Mouse (Mus musculus) olfactory bulb, adult 2 months (tissue): ENCODE results near the gene Mycl. TPM values are rescaled to one million over a fixed set of nuclear protein-coding genes. Genes with fewer than 3 reads are reported as not detected.

Experiments used
- H3K27ac ChIP-seq: fragments of 200-500 bp; 2 replicates; pipeline ENCODE4 v1.5.1; 2012; ENCODE audit warnings: low read depth, low read length; ENCODE audit not compliant: insufficient read depth
- H3K4me1 ChIP-seq: fragments of 200-500 bp; 2 replicates; pipeline ENCODE4 v1.6.1; 2012; ENCODE audit warnings: low read length; ENCODE audit not compliant: control insufficient read depth, insufficient read depth
- H3K4me3 ChIP-seq: fragments of 200-500 bp; 2 replicates; pipeline ENCODE4 v1.5.1; 2012; ENCODE audit warnings: mild to moderate bottlenecking, low read depth, low read length, moderate library complexity; ENCODE audit not compliant: insufficient read depth
- CTCF ChIP-seq: fragments of 200-500 bp; IDR thresholded peaks from 2 replicates; pipeline ENCODE4 v1.5.1; 2012; ENCODE audit warnings: low read depth, mild to moderate bottlenecking, low read length, moderate library complexity; ENCODE audit not compliant: insufficient read depth
- POLR2A ChIP-seq: fragments of 200-500 bp; IDR thresholded peaks from 2 replicates; pipeline ENCODE4 v1.6.1; 2012; ENCODE audit warnings: mild to moderate bottlenecking, low read depth, low read length, moderate library complexity; ENCODE audit not compliant: insufficient read depth
- WGBS: fragments of 180-500 bp; shearing (Covaris S2); methylation state at CpG from one replicate; pipeline ENCODE4 v1.1.7; 2018; 5-methylcytosine and 5-hydroxymethylcytosine counted together
- polyA plus RNA-seq: library from polyadenylated mRNA; stranded (reverse); fragments of >200 nt; gene quantifications from 2 replicates; pipeline ENCODE4 v1.2.4, GENCODE M21; 2012; ENCODE audit warnings: low replicate concordance; ENCODE audit not compliant: missing spikeins, insufficient read depth, insufficient read length

Mycl gene
- polyA plus RNA-seq, 1 experiment, result not detected

DNA sequence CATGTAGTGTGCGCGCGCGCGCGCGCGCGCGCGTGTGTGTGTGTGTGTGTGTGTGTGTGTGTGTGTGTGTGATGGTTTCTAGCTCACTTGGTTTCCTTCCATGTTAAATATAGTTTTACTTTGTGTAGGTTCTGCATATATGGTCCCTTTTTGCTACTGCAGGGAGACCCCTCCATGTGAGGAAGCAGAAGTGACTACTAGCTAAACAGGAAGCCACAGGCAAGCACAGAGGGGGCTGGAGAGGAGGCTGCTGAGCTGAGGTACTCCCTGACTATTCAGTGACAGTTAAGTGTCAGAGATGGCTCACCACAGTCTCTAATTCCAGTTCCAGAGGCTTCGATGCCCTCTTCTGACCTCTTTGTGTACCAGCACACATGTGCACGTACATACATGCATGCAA is 30.7 kb downstream of the Mycl start:
- WGBS, result 90% methylated on average over 13 of the region's 13 CpGs

DNA sequence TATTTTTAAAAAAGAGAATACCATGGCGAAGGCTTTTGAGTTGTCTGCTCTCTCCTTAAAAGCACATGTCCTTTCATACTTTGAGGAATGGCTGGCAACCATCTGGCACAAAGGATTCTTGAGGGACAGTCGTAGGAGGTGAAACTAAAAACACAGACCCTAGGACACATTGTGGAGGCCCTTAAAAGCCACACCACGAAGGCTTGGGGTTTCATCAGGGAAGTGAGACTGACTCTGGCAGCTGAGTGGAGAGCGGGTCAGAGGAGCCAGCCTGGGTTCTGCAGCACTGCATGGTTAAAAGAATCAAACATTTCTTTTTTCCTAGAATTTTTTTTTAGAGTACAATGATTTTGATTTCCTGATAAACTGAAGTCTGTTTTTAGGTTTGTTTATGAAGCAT is 31.1 kb downstream of the Mycl start:
- whole genome bisulfite sequencing, result 72% methylated on average over 4 of the region's 4 CpGs
- no peak overlapping the region for H3K27ac ChIP-seq
- TF ChIP-seq CTCF, result no peak
- no peak for TF ChIP-seq POLR2A
- H3K4me3 ChIP-seq, result no peak overlapping the region
- no peaks in the 10 kb centered on the region for H3K4me1 ChIP-seq

More for the DNA sequence above, 30.7 kb downstream of the Mycl start:
- Histone ChIP-seq H3K27ac (no peak overlapping the region), H3K4me1 (no peaks in the 10 kb centered on the region), H3K4me3 (no peak overlapping the region)
- no peak for TF ChIP-seq CTCF
- no peak for TF ChIP-seq POLR2A

DNA sequence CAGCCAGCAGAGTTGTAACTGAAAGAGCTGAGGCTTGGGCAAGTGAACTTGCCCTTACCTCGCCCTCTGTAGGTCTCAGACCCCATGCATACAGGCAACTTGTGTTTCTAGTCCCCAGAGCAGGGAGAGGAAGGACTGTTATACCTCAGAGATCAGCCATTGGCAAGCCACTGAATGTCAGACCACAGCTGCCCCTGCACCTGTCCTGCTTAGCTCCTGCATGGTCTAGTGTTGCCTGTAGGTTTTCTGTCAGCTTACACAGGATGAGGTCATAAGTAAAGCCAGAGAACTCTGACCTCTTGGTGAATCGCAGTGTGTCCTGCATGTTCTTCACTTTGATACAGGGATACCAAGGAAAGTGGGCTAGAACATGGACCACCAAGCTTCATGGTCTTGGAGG is 39.4 kb downstream of the Mycl start:
- H3K4me3 ChIP-seq, result no peak overlapping the region
- H3K4me1 ChIP-seq, result peaks cover 6% of the 10 kb centered on the region
- H3K27ac ChIP-seq, result no peak overlapping the region
- TF ChIP-seq CTCF, result no peak
- no peak for TF ChIP-seq POLR2A
- WGBS, result 94% methylated on average over 2 of the region's 2 CpGs

DNA sequence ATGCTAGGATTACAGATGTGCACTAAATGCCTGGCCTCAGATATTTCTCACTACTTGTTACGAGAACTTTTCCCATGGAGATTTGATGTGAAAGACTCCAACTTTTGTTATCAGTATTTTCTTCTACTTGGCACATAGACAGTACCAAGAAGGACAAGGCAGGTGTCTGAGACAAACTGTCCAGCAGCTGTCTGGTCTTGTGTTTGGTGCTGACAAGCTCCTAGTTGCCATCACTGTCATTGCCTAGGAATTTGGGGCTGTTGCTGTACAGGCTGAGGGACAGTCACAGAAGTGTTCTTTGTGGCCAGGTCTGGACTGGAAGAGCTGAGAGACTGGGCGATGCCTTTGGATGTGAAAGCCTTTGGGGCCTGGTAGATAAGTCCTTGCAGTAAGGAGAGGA is 40.2 kb downstream of the Mycl start:
- TF ChIP-seq CTCF (no peak), POLR2A (no peak)
- Histone ChIP-seq H3K4me3 (no peak overlapping the region), H3K27ac (no peak overlapping the region), H3K4me1 (peaks cover 6% of the 10 kb centered on the region)
- 97% methylated on average over 2 of the region's 2 CpGs for WGBS

DNA sequence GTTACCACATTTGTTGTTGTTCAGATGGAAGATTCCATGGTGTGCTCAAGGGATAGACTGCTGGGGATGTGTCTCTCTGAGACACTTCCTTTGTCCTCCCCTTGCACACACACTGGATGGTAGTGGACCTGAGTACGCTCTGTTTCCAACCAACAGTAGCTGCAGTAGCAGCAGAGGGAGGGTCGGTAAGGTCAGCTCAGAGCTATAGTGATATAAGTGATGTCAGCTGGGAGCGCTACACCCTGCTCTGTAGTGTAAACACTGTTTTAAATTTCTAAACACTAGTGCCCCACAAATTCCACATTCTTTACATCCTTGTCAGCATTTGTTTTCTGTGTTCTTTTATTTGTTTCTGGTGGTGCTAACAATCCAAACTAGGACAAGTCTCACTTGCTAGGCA is 41.3 kb downstream of the Mycl start:
- peaks cover 6% of the 10 kb centered on the region for H3K4me1 ChIP-seq
- 67% methylated on average over 3 of the region's 3 CpGs for WGBS
- H3K4me3 ChIP-seq, result no peak overlapping the region
- TF ChIP-seq POLR2A (no peak), CTCF (no peak)
- no peak overlapping the region for H3K27ac ChIP-seq

DNA sequence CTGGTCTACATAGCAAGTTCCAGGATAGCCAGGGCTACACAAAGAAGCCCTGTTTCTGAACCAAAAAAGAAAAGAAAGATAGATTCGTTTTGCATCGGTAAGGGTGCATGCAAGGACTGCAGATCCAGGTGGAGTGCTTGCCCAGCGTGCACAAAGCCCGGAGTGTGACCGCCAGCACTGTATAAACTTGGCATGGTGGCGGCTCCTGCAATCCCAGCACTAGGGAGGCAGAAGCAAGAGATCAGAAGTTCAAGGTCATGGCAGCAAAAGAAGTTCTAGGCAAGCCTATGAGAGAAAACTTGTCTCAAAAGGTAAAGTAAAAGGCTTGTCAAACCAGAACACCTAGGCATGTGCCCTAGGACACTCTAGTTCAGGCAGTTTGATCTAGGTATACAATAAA is 45.7 kb downstream of the Mycl start:
- 90% methylated on average over 6 of the region's 6 CpGs for WGBS
- no peak for TF ChIP-seq CTCF
- TF ChIP-seq POLR2A, result no peak
- Histone ChIP-seq H3K27ac (no peak overlapping the region), H3K4me3 (no peak overlapping the region), H3K4me1 (peaks cover 5% of the 10 kb centered on the region)

DNA sequence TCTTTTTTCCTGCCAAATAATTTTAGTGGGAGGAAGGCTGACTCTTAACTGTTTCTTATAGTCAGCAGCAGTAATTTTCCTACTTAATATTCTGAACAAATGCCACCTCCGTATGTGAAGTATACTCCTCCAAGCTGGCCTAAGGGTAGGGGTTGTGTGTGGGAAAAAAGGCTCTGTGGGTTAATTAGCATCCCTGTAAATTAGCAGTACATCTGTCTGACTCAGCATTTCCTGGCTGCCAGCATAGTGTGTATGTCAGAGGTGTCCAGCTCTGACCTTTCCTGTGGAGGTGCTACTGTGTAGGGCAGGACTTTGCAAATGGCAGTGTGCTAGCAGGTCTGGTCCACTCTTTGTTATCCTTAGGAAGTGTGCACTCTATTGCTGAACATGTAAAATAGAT is 48.4 kb downstream of the Mycl start:
- H3K4me1 ChIP-seq, result peaks cover 5% of the 10 kb centered on the region
- WGBS, result 23% methylated on average over 1 of the region's 1 CpGs
- no peak overlapping the region for H3K4me3 ChIP-seq
- TF ChIP-seq CTCF, result no peak
- no peak for TF ChIP-seq POLR2A
- no peak overlapping the region for H3K27ac ChIP-seq

DNA sequence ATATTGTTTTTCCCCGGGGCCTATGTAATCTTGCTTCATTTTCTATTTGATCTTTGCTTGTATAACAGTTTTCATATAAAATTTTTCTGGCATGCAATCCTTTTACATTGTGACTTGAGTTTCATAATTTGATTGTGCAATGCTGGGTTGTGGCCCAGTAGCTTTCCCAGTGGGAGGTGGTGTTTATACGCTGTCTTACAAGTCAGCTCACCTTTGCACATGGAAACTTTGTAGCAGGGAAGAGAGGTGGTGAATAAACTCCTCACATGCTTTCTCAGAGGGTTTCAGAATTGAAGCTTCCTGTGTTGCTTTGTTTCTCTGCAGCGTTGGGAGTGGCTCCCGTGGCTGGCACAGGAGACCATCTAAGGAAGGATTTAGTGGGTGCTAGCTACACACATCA is 49.4 kb downstream of the Mycl start:
- 80% methylated on average over 4 of the region's 4 CpGs for WGBS
- TF ChIP-seq POLR2A (no peak), CTCF (no peak)
- Histone ChIP-seq H3K4me3 (no peak overlapping the region), H3K27ac (no peak overlapping the region), H3K4me1 (peaks cover 5% of the 10 kb centered on the region)

DNA sequence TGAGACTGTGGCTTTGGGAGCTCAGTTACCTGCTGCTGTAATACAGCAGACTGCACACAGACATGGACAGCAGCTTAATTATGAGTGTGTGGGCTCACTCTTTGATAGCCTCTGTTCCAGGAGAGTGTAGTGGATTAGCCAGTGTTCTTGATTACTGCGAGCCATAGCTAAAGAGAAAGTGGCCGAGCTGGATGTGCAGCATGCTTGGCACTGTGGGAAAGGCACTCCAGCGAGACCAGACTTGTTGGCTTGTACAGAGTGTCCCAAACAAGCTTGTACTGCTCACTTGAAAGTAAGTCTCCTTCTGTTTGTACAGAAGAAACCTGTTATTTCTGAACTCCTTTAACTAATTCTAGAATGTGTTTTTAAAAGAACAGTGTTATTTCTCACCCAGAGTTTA is 50.8 kb downstream of the Mycl start:
- WGBS, result 54% methylated on average over 3 of the region's 3 CpGs

DNA sequence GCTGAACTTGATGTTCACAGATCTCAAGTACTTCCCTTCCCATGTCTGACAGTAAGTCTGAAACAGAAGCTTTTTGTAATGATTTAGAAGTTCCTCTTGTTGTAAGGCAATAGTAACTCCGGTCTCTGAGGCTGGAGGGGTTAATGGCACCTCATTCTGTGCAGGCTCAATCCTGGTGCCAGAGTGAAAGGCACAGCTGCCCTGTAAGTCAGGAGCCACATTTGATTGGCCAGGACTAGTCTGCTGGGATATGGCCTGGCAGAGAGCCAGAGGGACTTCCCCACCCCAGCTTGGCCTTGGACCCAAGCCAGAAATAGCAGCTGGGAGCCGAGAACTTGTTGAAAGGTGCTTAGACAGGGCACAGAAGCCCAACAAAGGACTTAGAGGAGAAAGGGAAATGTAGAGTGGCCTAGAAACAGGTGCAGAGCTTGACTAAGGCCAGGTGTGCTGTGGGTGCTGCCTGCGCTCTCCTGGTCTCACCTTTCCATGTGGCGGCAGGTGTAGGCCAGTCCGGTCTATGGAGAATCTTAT is 55.3 kb downstream of the Mycl start:
- 39% methylated on average over 5 of the region's 5 CpGs for WGBS
- Histone ChIP-seq H3K4me1 (peaks cover 15% of the 10 kb centered on the region), H3K4me3 (no peak overlapping the region), H3K27ac (no peak overlapping the region)
- no peak for TF ChIP-seq CTCF
- TF ChIP-seq POLR2A, result no peak

More for the DNA sequence above, 50.8 kb downstream of the Mycl start:
- Histone ChIP-seq H3K4me3 (no peak overlapping the region), H3K27ac (no peak overlapping the region), H3K4me1 (peaks cover 10% of the 10 kb centered on the region)
- no peak for TF ChIP-seq POLR2A
- no peak for TF ChIP-seq CTCF

Other genes starting within 250 kb of the Mycl start
- 235 TPM in 1 of 2 replicates, not detected in the other for gene Ppt1, start 159.4 kb upstream of the Mycl start, polyA plus RNA-seq
- 117 TPM in 1 of 2 replicates, not detected in the other for gene Cap1, start 109.6 kb upstream of the Mycl start, polyA plus RNA-seq
- not detected in 2 replicates for gene Mfsd2a, start 34.5 kb upstream of the Mycl start, polyA plus RNA-seq
- not detected in 2 replicates for gene Trit1, start 20.9 kb downstream of the Mycl start, polyA plus RNA-seq
- not detected in 2 replicates for gene Bmp8b, start 109.5 kb downstream of the Mycl start, polyA plus RNA-seq
- not detected in 2 replicates for gene Oxct2b, start 120.6 kb downstream of the Mycl start, polyA plus RNA-seq
- gene Ppie, start 144.3 kb downstream of the Mycl start, polyA plus RNA-seq, result not detected in 2 replicates
- gene Hpcal4, start 187.6 kb downstream of the Mycl start, polyA plus RNA-seq, result 61.6 TPM in 1 of 2 replicates, not detected in the other
- not detected in 2 replicates for gene Nt5c1a, start 205.9 kb downstream of the Mycl start, polyA plus RNA-seq
- gene Heyl, start 237.9 kb downstream of the Mycl start, polyA plus RNA-seq, result not detected in 2 replicates